Mouse (Mus musculus): ENCODE data around the gene Alpk3.

DNA sequence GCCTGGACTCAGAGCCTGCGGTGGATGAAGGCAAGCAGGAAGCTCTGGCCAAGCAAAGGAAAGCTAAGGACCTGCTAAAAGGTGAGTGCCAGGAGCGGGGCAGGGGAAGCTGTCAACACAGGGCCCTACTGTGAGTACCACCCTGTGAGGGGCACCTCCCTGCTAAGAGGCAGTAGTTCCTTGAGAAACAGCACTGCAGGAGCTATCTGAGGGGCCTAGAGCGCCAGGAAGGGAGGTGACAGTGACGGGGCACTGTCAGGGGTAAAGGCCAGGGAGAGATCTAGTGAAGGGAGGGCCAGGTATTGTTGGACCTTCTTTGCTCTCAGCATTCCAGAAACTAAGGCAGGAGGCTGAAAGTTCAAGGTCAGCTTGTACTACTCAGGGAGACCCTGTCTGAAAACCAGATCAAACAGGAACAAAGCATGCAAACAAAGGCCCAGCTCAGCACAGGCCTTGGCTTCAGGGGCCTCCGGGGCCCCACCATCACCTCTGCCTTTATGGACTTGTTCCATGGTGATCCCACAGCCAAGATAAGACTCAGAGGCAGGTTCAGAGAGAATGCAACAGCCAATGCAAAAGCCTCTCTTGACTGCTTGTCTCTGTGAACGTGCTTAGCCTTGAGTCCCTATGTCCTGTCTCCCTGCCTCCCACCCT, 36.8 kb downstream of the Alpk3 start:
- no peak for TF ChIP-seq CTCF (IDR thresholded peaks at IDR 0.05; ENCODE audit: low read depth)
- TF ChIP-seq EP300 (IDR thresholded peaks at IDR 0.05; ENCODE audit: low read depth), result no peak

Data from heart, postnatal 0 days (tissue).